Mouse (Mus musculus) heart, adult 2 months (tissue): Measurements from ENCODE around the gene Pde4c. TPM values are rescaled to one million over a fixed set of nuclear protein-coding genes. Genes with fewer than 3 reads are reported as not detected.

Source experiments
- DNase-seq, 2 experiments: peaks; one replicate each; pipeline ENCODE4 v3.0.0; 2021
- H3K27ac ChIP-seq: fragments of 200-600 bp; 2 replicates; pipeline ENCODE4 v1.8.1; 2022
- H3K27me3 ChIP-seq: fragments of 200-500 bp; 2 replicates; pipeline ENCODE4 v1.6.1; 2012; ENCODE audit warnings: mild to moderate bottlenecking, low read length, inconsistent platforms, mixed read lengths; ENCODE audit not compliant: control insufficient read depth, insufficient read depth
- H3K36me3 ChIP-seq: fragments of 200-500 bp; 2 replicates; pipeline ENCODE4 v1.6.1; 2012; ENCODE audit warnings: low read length, inconsistent platforms; ENCODE audit not compliant: control insufficient read depth, insufficient read depth
- H3K4me1 ChIP-seq: fragments of 200-500 bp; 2 replicates; pipeline ENCODE4 v1.6.1; 2011; ENCODE audit warnings: low read length; ENCODE audit not compliant: control insufficient read depth, insufficient read depth
- H3K4me3 ChIP-seq: fragments of 200-600 bp; 2 replicates; pipeline ENCODE4 v1.8.1; 2022
- H3K79me2 ChIP-seq: fragments of 200-500 bp; replicated peaks from 2 replicates; pipeline ENCODE4 v1.6.1; 2012; ENCODE audit warnings: mild to moderate bottlenecking, inconsistent platforms, low read length, moderate library complexity, mixed read lengths; ENCODE audit not compliant: control insufficient read depth, insufficient read depth
- H3K9ac ChIP-seq: fragments of 200-500 bp; 2 replicates; pipeline ENCODE4 v1.6.1; 2012; ENCODE audit warnings: low read depth, mild to moderate bottlenecking, control low read depth, inconsistent platforms, low read length, mixed read lengths
- CTCF ChIP-seq: fragments of 200-600 bp; IDR thresholded peaks from 2 replicates; pipeline ENCODE4 v1.8.1; 2022; ENCODE audit warnings: antibody characterized with exemption, mild to moderate bottlenecking, moderate library complexity
- EP300 ChIP-seq: fragments of 200-500 bp; IDR thresholded peaks from 2 replicates; pipeline ENCODE4 v1.6.1; 2011; ENCODE audit warnings: low read depth, low read length, control low read depth; ENCODE audit not compliant: insufficient read depth
- POLR2A ChIP-seq: fragments of 200-500 bp; IDR thresholded peaks from 2 replicates; pipeline ENCODE4 v1.6.1; 2011; ENCODE audit warnings: mild to moderate bottlenecking, low read depth, low read length, control low read depth; ENCODE audit not compliant: insufficient read depth
- WGBS: fragments of 180-500 bp; shearing (Covaris S2); methylation state at CpG from one replicate; pipeline ENCODE4 v1.1.7; 2018; 5-methylcytosine and 5-hydroxymethylcytosine counted together
- intact Hi-C: fragments of 180-260 bp; cut with DNase I; formaldehyde crosslinking; loops from one replicate; pipeline ENCODE4 v1.15.1; 2025
- polyA plus RNA-seq: library from polyadenylated mRNA; depleted of rRNA; stranded (reverse); fragments of >200 nt; gene quantifications from 2 replicates; pipeline ENCODE4 v1.2.3, GENCODE M21; 2012
- total RNA-seq, 2 experiments: library from RNA; stranded (reverse); gene quantifications; 2 replicates each; pipeline ENCODE4 v1.2.3; 2021

The Pde4c gene
- total and polyA plus RNA-seq, 3 experiments, result 2.3 to 11.0 (median 2.7) TPM

DNA sequence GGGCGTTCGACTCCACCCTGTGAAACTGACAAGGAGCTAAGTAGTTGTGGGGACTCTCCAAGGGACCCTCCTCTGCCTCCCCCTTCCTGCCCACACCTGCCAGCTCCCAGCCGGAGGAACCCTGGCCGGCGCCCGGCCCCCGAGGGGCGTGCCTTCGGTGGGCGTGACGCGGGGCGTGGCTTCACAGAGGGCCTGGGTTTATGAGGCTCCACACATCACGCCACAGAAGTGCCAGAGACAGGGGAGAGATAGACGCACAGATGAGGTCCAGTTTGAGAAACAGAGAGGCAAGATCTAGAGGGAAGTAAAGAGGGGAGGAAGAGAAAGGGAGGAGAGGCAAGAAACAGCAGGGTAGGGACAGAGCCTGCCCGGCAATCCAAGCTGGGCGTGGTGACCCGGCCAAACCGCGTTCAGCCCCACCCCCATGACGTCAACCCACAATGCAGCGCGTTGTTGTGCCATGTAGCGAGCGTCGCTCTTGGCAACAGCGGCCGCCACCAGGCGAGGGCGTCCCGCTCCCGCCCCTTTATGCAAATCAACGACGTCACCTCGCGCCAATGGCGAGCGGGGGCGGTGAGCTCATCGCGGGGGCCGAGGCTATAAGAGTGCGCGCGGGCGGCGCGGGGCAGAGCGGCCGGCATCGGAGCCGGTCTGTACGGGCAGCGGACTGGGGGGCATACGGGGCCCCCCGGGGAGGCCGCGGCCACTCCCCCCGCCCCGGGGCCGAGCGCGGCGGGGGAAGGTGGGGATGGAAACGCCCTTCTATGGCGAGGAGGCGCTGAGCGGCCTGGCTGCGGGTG is 25.0 kb upstream of the Pde4c start, which contains the start of gene Jund:
Gene Jund (plus strand): TSS at position 640 of the 800 bp plus-strand sequence.
- Histone ChIP-seq H3K27me3 (no peaks in the 10 kb centered on the region), H3K36me3 (peaks cover 2% of the 10 kb centered on the region; the same call in 1 of the 2 replicates), H3K79me2 (no peaks in the 10 kb centered on the region), H3K27ac (peak within 1 kb of the TSS; percentile 94), H3K4me3 (peak within 1 kb of the TSS; percentile 99), H3K9ac (peak within 1 kb of the TSS; percentile 95), H3K4me1 (peaks cover 24% of the 10 kb centered on the region)
- under 1% methylated on average over 64 of the region's 69 CpGs for WGBS
- TF ChIP-seq POLR2A (peak; percentile 96), EP300 (peak; percentile 99), CTCF (no peak)
- peak; percentile 99 for DNase-seq
- intact Hi-C loops, result no loop called here

DNA sequence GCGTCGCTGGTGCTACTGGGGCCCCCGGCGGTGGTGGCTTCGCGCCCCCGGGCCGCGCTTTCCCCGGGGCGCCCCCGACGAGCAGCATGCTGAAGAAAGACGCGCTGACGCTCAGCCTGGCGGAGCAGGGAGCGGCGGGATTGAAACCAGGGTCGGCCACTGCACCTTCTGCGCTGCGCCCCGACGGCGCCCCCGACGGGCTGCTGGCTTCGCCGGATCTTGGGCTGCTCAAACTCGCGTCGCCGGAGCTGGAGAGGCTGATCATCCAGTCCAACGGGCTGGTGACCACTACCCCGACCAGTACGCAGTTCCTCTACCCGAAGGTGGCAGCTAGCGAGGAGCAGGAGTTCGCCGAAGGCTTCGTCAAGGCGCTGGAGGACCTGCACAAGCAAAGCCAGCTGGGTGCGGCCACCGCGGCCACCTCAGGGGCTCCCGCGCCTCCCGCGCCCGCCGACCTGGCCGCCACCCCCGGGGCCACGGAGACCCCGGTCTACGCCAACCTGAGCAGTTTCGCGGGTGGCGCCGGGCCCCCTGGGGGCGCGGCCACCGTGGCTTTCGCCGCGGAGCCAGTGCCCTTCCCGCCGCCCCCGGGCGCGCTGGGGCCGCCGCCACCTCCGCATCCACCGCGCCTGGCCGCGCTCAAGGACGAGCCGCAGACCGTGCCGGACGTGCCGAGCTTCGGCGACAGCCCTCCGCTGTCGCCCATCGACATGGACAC is 24.2 kb upstream of the Pde4c start:
- H3K79me2 ChIP-seq, result no peaks in the 10 kb centered on the region
- TF ChIP-seq CTCF (no peak), EP300 (no peak), POLR2A (no peak)
- no peaks in the 10 kb centered on the region for H3K27me3 ChIP-seq
- under 1% methylated on average over 83 of the region's 89 CpGs for WGBS
- intact Hi-C loops, result no loop called here
- no peak for DNase-seq
- peaks cover 2% of the 10 kb centered on the region; the same call in 1 of the 2 replicates for H3K36me3 ChIP-seq
- H3K4me3 ChIP-seq, result peak overlapping the region; percentile 99
- peak overlapping the region; percentile 94 for H3K27ac ChIP-seq
- H3K9ac ChIP-seq, result peak overlapping the region; percentile 95
- H3K4me1 ChIP-seq, result peaks cover 24% of the 10 kb centered on the region

DNA sequence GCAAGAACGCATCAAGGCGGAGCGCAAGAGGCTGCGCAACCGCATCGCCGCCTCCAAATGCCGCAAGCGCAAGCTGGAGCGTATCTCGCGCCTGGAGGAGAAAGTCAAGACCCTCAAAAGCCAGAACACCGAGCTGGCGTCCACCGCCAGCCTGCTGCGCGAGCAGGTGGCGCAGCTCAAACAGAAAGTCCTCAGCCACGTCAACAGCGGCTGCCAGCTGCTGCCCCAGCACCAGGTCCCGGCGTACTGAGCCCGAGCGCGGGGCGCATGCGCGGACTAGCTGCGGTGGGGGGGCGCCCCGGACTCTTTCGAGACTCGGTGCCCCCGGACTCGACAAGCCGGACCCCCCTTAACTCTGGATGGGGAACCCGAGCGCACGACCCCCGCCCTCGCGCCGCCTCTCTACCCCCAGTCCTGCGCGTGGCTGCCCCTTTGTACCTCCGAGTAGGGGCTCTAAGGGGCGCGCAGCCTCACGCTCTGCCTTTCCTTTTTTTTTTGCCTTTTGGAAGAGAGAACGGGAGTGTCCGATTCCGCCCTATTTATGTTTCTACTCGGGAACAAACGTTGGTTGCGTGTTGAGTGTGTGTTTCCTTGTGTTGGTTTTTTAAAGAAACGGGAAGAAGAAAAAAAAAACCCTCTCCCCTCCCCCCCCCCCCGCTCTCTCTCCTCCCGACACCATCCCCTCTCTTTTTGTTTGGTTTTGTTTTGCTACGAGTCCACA is 23.5 kb upstream of the Pde4c start:
- peak; percentile 83 for TF ChIP-seq POLR2A
- no peak for TF ChIP-seq CTCF
- TF ChIP-seq EP300, result peak; percentile 73; the same call in 1 of the 2 replicates
- peak overlapping the region; percentile 94 for H3K27ac ChIP-seq
- peaks cover 2% of the 10 kb centered on the region; the same call in 1 of the 2 replicates for H3K36me3 ChIP-seq
- H3K79me2 ChIP-seq, result no peaks in the 10 kb centered on the region
- WGBS, result under 1% methylated on average over 59 of the region's 59 CpGs
- H3K4me3 ChIP-seq, result peak overlapping the region; percentile 99
- no peaks in the 10 kb centered on the region for H3K27me3 ChIP-seq
- peaks cover 24% of the 10 kb centered on the region for H3K4me1 ChIP-seq
- DNase-seq, result peak; percentile 89
- intact Hi-C loops, result loop anchor here (1.0 to 5.0 kb wide), 3 partner anchors 27 to 88 kb away; partner anchors contain the start of genes Lsm4 and Rab3a
- peak overlapping the region; percentile 95 for H3K9ac ChIP-seq

DNA sequence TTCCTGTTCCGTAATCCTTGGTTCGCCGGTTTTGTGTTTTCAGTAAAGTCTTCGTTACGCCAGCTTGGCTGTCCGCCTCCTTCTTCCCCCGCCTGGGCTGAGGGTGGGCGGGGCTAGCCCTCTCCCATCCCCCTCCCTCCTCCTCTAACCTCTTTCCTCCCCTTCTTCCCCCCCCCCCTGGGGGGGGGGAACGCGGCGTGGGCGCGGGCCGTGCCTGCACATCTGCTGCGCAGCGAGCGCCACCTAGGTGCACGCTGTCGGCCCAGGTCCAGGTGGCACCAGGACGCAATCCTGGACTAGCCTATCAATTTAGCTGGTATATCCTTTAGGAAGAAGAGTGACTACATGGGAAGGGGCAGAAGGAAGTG is 23.0 kb upstream of the Pde4c start:
- H3K36me3 ChIP-seq, result peaks cover 2% of the 10 kb centered on the region; the same call in 1 of the 2 replicates
- peaks cover 24% of the 10 kb centered on the region for H3K4me1 ChIP-seq
- intact Hi-C loops, result loop anchor here (1.0 to 5.0 kb wide), 3 partner anchors 27 to 88 kb away; partner anchors contain the start of genes Lsm4 and Rab3a
- H3K27me3 ChIP-seq, result no peaks in the 10 kb centered on the region
- peak overlapping the region; percentile 99 for H3K4me3 ChIP-seq
- peak; percentile 92 to 93 for DNase-seq
- H3K27ac ChIP-seq, result peak overlapping the region; percentile 94
- peak overlapping the region; percentile 32; the same call in 1 of the 2 replicates for H3K9ac ChIP-seq
- WGBS, result 2% methylated on average over 20 of the region's 20 CpGs
- TF ChIP-seq EP300 (peak; percentile 36; the same call in 1 of the 2 replicates), POLR2A (peak; percentile 73), CTCF (peak; percentile 85)
- H3K79me2 ChIP-seq, result no peaks in the 10 kb centered on the region
